Mouse (Mus musculus) liver, embryonic 14.5 days (tissue): Measurements from ENCODE around the gene Slc12a3.

ENCODE experiments used
- CTCF ChIP-seq: IDR thresholded peaks from 2 replicates; pipeline ENCODE4 v1.5.1; 2016; ENCODE audit warnings: antibody characterized with exemption, low read depth, control low read depth
- EP300 ChIP-seq: IDR thresholded peaks from 2 replicates; pipeline ENCODE4 v1.6.1; 2016; ENCODE audit warnings: antibody characterized with exemption, low read depth

- TF ChIP-seq CTCF (no peak), EP300 (no peak)
Measured at GRCm38 (mm10) chr8:94317691-94318090, 11.3 kb upstream of the Slc12a3 start.
